Mouse (Mus musculus) retina, adult 2 months (tissue): ENCODE results near the gene Hoxd8.

ENCODE experiments used
- DNase-seq: peaks from one replicate; pipeline ENCODE4 v3.0.0-alpha.2; 2012; ENCODE audit warnings: low read depth, low spot score

Gene Hoxd8

DNA sequence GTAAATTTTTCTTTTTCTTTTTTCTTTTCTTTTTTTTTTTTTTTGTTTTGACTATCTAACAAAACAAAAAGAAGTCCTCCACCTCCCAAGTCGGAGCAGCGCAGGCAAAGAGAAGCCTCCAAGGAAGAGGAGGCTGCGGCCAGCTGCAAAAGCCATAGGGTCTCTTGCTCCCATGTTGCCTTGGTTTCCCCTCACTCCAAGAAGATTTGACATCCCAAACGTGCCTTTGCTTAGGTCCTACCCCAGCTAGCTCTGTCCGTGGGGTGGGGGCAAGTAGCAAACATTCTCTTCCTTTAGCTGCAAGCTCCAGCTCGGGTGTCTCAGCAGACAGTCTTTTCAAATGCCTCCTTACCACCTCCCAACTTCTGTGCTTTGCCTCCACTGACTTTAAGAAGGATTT, 29.4 kb downstream of the Hoxd8 start:
- DNase-seq: no peak

DNA sequence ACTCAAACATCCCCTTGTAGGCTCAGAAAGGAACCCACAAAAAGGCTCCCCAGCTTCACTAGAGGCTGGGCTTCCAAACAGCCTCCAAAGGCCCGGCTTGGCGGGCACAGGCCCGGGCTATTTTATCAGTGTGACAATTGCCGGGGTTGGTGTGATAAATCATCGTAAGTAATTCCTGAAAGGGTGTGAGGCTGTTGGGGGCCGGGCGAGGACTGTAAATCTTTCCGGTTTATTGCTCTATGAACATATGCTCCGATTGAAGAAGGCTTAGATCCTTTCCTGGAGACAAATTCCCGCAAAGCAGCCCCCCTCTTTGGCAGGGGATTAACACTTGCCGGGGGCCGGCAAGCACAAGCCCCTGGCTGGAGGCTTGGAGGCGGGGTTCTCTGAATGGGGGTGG, 30.0 kb downstream of the Hoxd8 start:
- no peak for DNase-seq

- DNase-seq: no peak
These were observed 30.8 kb downstream of the Hoxd8 start for GRCm38 (mm10) chr2:74734996-74735811.

DNA sequence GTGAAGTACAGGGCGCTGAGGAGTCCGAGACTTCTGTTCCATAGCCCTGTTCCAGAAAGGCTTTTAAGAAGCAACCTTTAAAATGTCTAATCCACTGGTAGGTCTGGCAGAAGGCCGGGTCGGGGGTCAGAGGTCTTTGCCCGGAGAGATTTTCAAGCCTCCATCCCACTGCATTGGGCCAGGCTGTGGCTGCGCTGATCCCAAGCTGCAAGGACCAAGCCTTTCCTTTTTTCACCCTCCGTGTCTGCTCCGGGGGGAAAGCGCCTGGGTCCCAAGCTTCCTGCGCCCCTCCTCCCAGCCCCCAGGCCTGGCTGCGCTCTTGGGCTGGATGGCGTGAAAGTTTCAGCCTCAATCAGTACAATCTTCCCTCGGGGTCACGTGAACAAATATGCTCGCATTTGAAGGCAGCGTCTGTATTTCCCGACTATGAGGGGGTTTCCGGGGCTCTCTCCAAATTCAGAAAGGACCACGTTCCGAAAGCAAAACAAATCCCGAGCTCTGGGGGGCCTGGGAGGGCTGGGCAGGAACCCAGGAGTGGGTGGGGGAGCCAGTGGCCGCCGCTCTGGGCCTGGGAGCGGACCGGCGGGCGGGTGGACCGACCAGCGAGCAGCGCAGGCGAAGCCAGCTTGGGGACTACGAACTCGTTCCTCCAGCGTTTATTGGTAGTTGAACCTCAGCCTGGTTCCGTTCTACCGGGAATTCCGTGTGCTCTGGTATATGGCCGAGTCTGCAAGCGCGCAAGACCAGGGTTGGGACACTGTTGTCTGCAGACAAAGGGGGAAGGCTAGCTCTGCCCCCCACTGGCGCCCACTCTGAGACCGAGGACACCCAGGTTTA, 31.7 kb downstream of the Hoxd8 start:
- DNase-seq: no peak

- no peak for DNase-seq
These were observed 32.5 kb downstream of the Hoxd8 start for GRCm38 (mm10) chr2:74736688-74737577.

DNA sequence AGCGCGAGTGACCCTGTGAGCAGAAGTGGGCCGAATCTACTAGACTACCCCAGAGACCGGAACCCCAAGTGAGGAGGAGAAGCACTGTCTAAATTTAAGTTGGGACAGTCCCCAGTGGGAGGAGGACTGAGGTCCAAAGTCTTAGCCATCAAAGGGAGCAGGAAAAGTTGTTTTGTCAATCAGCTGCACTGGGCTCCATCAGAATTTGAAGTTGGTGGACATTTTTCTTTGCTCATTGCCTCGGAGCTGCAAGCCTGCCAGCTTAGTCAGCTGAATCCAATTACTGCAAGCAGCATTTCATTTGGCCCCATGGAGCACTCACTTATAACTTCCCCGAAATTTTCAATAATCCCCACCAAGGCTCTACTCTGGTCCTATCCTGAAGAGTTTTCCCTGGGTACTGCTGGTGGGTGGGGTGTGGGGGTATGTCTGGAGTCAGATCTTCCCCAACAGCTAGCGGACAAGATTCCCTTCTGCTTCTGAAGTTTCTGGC, 33.2 kb downstream of the Hoxd8 start:
- no peak for DNase-seq

DNA sequence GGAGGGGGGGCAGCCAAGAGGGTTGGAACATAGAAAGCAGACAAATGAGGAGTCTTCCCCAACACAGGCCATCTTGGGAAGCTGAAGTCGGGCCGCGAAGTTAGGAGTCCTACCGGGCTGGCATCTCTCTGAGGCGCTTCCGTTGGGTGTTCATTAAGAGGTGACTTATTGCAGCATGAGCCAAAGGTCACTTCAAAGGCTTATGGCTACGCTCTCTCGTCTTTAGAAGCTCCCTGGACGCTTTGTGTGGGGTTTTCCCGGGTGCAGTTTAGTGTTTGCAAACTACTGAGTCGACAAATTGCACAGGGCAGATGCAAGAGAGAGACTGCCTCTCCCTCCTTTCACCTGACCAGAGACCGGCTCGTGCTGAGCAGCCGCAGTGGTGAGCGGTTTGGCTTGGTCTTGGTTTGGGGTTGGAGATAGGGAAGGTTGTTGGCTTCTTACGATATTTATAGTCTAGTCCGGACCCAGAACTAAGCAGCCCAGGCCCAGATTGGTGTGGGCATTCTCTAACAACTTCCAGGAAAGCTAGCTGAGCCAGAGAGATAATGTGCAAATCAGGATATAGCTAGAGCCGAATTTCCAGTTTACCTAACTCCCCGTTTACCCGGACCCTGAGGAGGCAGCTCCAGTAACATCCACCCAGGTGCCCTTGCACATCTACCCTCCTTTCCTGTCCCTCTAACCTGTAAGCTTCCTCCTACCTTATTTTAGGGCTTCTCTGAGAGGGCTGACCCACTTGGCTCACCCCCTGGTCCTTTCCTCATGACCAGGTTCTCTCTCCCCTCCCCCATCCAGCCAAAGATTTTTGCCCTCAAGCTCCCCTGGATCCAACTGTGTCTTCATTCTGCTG, 34.4 kb downstream of the Hoxd8 start:
- no peak for DNase-seq

DNA sequence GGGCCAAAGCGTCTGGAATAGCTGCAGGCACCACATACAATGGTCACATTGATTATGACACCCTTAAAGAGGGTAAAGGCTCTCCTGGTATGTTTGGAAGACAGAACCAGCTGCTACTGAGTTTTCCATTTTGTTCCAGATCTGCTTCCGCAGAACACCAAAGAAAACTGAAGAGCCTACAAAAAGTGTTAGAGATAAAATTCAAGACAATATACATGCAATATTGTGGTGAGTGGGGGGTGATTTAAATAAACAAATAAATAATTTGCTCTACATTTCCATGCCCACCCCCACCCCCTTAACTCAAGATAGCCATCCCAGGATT, 35.0 kb downstream of the Hoxd8 start:
- no peak for DNase-seq

DNA sequence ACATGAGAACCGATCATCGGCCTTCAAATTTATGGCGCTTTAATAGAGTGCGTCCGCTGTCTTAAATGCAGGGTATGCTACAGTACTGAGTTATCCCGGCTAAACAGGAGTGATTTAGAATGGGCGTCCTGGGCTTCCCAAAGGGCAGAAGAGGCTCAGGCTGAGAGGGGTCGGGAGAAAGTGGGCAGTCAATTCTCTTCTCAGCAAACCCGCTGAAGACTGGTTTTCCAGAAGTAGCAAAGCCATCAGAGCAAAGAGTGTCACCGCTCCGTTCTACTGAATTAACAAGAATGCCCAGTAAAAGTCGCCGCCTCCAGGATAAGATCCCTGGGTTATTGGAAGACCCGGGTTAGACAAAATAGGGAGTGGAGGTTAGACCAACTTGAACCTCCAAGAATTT, 35.5 kb downstream of the Hoxd8 start:
- no peak for DNase-seq

DNA sequence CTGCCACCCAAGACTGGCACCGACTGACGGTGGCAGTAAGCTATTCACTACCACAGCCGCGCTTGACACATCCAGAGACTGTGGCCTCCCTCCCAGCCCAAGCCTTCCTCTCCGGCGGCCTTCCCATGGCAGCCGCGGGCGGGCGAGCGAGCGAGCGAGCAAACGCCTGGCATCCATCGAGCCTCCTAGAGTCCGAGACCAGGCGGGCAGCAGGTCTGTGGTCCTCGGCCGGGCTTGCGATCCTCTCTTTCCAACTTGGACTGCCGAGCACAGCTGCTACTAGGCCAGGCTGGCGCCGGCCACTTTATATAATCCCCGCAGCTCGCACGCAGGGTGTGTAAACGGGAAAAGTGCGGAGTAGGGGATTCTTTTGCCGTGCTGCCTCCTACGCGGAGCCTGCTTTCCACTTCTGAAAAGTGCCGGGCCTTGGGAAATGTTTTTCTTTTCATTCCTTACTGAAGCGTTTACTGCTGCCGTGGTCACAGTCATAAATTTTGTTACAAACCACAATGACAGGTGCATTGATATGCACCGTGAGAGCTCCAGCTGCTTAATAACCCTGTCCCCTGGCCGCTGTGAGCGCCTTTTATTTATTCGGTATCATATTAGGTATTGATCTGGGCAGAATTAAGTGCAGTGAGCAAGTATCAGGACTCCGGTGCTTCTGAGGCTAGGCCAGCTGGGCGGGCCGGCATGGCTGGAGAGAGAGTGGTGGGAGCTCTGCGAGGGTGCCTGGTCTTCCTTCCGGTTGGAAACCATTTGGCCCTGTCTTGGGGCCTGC, 36.1 kb downstream of the Hoxd8 start:
- DNase-seq: no peak

DNA sequence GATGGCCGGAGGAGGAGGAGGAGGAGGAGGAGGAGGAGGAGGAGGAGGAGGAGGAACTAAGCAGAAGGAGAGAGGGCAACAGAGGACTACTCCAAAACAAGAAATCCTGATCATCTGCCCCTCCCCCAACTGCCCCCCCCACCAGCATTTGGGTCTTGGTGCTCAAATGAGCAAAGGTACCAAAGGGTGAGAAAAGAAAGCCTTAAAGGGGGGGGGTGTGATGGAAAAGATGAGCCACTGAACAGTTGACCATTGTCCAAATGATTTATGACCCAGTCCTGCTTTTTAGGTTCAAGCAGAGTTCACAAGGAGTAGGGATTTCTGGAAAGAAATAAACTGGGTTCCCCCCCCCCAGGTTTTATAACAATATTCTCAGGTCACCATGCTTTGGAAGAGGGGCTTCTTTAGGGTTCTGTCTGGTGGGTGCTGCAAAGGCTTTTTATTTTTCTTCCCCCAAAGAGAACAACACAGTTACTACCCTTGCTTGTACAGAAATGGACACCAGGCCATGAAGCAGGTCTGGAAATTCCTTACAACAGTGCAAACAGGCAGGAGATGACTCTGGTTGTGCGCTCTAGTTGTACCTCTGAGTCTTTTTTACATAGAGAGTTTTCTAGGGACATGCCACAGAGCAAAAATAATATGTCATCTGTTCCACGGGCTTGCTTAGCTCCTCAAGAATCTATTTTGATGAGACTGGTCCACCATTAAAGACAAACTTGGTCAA, 37.0 kb downstream of the Hoxd8 start:
- DNase-seq: no peak

DNA sequence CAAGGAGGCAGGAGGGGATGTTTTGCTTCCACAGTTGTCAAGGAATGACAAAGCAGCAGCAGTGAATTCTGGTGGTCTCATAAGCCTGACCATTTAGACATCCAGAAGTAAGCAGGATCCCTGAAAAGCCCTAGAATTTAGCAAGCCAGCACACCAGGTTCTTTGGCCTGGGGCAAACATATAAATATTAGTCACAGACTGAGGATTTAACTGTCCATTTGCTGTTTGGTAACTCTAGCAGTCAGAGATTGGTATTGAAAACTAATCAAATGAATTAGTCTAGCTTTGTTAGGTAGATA, 37.5 kb downstream of the Hoxd8 start:
- DNase-seq: no peak

- DNase-seq: no peak
These were observed 41.3 kb downstream of the Hoxd8 start for GRCm38 (mm10) chr2:74745540-74746297.

DNA sequence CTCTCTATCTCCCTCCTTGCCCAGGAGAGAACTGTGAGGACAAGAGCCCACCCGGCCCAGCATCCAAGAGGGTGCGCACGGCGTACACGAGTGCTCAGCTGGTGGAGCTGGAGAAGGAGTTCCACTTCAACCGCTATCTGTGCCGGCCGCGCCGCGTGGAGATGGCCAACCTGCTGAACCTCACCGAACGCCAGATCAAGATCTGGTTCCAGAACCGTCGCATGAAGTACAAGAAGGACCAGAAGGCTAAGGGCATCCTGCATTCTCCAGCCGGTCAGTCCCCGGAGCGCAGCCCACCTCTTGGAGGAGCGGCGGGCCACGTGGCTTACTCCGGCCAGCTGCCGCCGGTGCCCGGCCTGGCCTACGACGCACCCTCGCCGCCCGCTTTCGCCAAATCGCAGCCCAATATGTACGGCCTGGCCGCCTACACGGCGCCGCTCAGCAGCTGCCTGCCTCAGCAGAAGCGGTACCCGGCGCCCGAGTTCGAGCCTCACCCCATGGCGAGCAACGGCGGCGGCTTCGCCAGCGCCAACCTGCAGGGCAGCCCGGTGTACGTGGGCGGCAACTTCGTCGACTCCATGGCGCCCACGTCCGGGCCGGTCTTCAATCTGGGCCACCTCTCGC, 42.0 kb downstream of the Hoxd8 start:
- DNase-seq: no peak

- DNase-seq: no peak
These were observed 42.6 kb downstream of the Hoxd8 start for GRCm38 (mm10) chr2:74747006-74747405.

GRCm38 (mm10) chr2:74747661-74748141, 43.3 kb downstream of the Hoxd8 start:
- no peak for DNase-seq

DNA sequence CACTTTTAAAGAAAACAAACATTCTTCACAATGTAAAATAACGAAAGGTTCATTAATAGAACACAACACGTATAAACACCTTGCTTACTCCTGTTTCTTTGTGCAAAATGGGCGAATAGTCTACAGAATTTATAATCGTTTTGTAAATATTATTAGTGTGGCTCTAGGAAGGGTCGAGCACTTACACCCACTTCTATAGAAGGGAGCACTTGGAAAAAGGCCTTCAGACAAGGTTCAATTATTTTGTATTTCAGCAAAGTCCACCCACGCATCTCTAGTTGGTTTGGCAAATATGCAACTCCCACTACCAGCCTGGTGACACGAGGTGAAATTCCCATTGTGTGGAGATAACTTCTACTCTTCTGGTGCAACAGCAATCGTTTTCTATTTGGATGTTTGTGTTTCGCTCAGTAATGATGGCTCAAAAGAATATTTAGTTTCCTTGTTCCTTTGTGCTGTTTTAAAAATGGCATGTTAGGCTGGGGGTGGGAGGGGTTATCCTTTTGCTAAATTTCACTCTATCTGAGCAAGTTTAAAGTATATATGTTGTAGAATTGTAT, 44.1 kb downstream of the Hoxd8 start:
- DNase-seq: no peak
